Mouse (Mus musculus) embryonic facial prominence, embryonic 14.5 days (tissue): Measurements from ENCODE around the gene Pomt2. TPM values are rescaled to one million over a fixed set of nuclear protein-coding genes. Genes with fewer than 3 reads are reported as not detected.
A peak's percentile ranks its signal among the peaks of the same experiment; 100 is the strongest.

Source experiments
- ATAC-seq: fragments of 200-750 bp; cut with Nextera tagmentation; 2 replicates; pipeline ENCODE4 v1.8.0; 2017; ENCODE audit warnings: low read depth, moderate number of reproducible peaks, moderate TSS enrichment
- DNase-seq: peaks from one replicate; pipeline ENCODE4 v3.0.0-alpha.2; 2015; ENCODE audit warnings: low spot score
- H3K27ac ChIP-seq: fragments of 300-500 bp; sonication (generic); replicated peaks from 2 replicates; pipeline ENCODE4 v1.5.1; 2014; ENCODE audit warnings: low read depth, mild to moderate bottlenecking, low read length, moderate library complexity
- H3K27me3 ChIP-seq: fragments of 300-500 bp; sonication (generic); replicated peaks from 2 replicates; pipeline ENCODE4 v1.6.1; 2014; ENCODE audit warnings: low read length; ENCODE audit not compliant: control insufficient read depth, insufficient read depth
- H3K36me3 ChIP-seq: fragments of 300-500 bp; sonication (generic); 2 replicates; pipeline ENCODE4 v1.6.1; 2014; ENCODE audit warnings: low read length, mixed read lengths; ENCODE audit not compliant: control insufficient read depth, insufficient read depth
- H3K4me1 ChIP-seq: fragments of 300-500 bp; sonication (generic); 2 replicates; pipeline ENCODE4 v1.6.1; 2014; ENCODE audit warnings: antibody characterized with exemption, low read length; ENCODE audit not compliant: control insufficient read depth, insufficient read depth
- H3K4me2 ChIP-seq: fragments of 300-500 bp; sonication (generic); 2 replicates; pipeline ENCODE4 v1.6.1; 2014; ENCODE audit warnings: low read depth, mild to moderate bottlenecking, low read length, moderate library complexity, mixed read lengths
- H3K4me3 ChIP-seq: fragments of 300-500 bp; sonication (generic); 2 replicates; pipeline ENCODE4 v1.5.1; 2014; ENCODE audit warnings: low read depth, mild to moderate bottlenecking, low read length
- H3K9ac ChIP-seq: fragments of 300-500 bp; sonication (generic); 2 replicates; pipeline ENCODE4 v1.6.1; 2014; ENCODE audit warnings: low read depth, mild to moderate bottlenecking, low read length, moderate library complexity, mixed read lengths
- H3K9me3 ChIP-seq: fragments of 300-500 bp; sonication (generic); 2 replicates; pipeline ENCODE4 v1.6.1; 2016; ENCODE audit warnings: low read length; ENCODE audit not compliant: control insufficient read depth
- WGBS: fragments of 180-500 bp; shearing (Covaris S2); extraction: QIAGEN DNeasy Blood & Tissue Kit; methylation state at CpG from one replicate; pipeline ENCODE4 v1.1.7; 2014; 5-methylcytosine and 5-hydroxymethylcytosine counted together
- polyA plus RNA-seq: library from polyadenylated mRNA; unstranded; fragments of >200 nt; fragmentation: Nextera tagmentation; extraction: Ambion mirVana; gene quantifications from 2 replicates; pipeline ENCODE4 v1.2.1, GENCODE M21; 2014

The Pomt2 gene
- polyA plus RNA-seq, 1 experiment from 2014 or later, result 21.3 TPM

DNA sequence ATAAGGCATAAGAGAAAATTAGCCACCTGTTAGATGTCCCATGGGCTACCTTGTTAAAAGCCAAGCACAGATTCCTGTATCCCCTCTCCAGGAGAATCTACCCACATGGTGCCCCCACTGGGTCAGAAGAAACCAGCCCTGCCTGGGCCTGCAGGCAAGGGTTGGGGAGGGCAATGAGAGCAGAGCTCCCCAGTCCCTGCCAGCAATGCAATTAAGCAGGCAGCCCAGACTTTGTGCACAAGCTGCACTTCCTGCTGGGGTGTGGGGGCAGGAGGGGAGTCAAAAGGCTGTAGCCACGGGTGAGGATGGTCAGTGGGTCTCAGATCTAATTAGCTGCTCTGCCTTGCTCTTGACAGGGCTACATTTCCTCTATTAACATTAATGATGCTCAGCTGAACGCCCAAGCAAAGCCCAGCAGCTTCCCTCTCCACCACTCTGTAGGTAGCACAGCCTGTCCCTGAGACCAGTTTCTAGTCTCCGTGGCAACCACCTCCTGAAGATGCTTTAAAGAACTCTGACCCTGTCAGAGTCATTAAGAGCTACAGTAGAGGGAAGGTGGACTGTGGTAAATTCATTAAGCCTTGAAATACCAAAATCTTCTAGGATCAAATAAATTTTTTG lies 40.3 kb downstream of the Pomt2 start:
- H3K36me3 ChIP-seq, result peaks cover 22% of the 10 kb centered on the region; the same call in 1 of the 2 replicates
- no peak overlapping the region for H3K4me2 ChIP-seq
- no peaks in the 10 kb centered on the region for H3K9me3 ChIP-seq
- no peaks in the 10 kb centered on the region for H3K4me1 ChIP-seq
- ATAC-seq (no peak), DNase-seq (no peak)
- no peak overlapping the region for H3K4me3 ChIP-seq
- no peak overlapping the region for H3K27ac ChIP-seq
- no peak overlapping the region for H3K9ac ChIP-seq
- H3K27me3 ChIP-seq, result peaks cover 14% of the 10 kb centered on the region
- 29% methylated on average over 3 of the region's 3 CpGs for WGBS

DNA sequence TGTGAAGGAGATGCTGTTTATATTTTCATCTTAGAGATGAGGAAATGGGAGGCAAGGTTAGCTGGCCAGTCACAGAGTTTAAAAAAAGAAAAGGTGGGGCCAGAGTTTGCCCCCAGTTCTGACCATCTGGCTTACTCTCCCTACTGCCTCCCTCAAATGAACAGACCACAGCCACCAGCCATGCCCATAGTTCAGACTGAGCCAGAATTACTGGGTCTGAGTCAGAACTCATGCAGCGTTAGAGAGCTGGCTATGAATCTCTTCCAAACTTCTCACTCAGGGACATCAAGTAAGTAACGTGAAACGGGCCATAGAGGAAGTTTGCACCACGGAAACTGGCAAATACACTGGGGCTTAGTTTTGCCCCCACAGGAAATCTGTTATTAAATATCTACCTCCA lies 43.0 kb downstream of the Pomt2 start:
- Histone ChIP-seq H3K4me3 (no peak overlapping the region), H3K9ac (no peak overlapping the region), H3K36me3 (peaks cover 4% of the 10 kb centered on the region; the same call in 1 of the 2 replicates), H3K27me3 (peaks cover 31% of the 10 kb centered on the region), H3K4me1 (no peaks in the 10 kb centered on the region), H3K27ac (no peak overlapping the region), H3K4me2 (no peak overlapping the region), H3K9me3 (no peaks in the 10 kb centered on the region)
- no peak for ATAC-seq
- DNase-seq, result no peak
- 84% methylated on average over 4 of the region's 4 CpGs for WGBS

GRCm38 (mm10) chr12:87103471-87103870 lies 44.3 kb downstream of the Pomt2 start:
- WGBS, result 83% methylated on average over 4 of the region's 4 CpGs
- Histone ChIP-seq H3K9ac (no peak overlapping the region), H3K9me3 (no peaks in the 10 kb centered on the region), H3K4me1 (no peaks in the 10 kb centered on the region), H3K4me2 (no peak overlapping the region), H3K27ac (no peak overlapping the region), H3K4me3 (no peak overlapping the region), H3K27me3 (peaks cover 31% of the 10 kb centered on the region), H3K36me3 (no peaks in the 10 kb centered on the region)
- DNase-seq, result no peak
- ATAC-seq, result no peak

DNA sequence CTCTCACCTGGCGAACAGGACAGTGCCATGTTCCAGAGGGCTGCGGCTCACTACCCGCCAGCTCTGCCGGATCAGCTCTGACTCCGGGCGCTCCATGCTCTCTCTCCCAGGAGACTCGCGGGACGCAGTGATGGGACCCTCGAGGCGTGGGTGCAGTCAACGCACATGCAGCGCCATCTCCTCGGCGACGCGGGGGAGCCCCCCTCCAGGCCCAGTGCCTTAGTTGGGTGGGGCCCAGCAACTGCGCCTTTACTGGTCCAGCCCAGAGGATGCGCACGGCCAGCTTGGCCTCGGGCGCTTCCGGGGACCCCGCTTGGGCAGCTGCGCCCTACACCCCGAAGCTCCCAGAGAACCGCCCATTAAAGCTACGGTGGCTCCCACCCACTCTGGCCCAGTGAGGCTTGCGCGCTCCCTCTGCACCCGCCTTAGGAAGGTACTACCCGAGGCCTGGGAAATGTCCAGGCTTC lies 45.6 kb downstream of the Pomt2 start, which contains the start of gene Ngb:
TSS of gene Ngb (minus strand) at position 375 of the 467 bp plus-strand sequence.
- peaks cover 31% of the 10 kb centered on the region for H3K27me3 ChIP-seq
- WGBS, result 2% methylated on average over 23 of the region's 32 CpGs

DNA sequence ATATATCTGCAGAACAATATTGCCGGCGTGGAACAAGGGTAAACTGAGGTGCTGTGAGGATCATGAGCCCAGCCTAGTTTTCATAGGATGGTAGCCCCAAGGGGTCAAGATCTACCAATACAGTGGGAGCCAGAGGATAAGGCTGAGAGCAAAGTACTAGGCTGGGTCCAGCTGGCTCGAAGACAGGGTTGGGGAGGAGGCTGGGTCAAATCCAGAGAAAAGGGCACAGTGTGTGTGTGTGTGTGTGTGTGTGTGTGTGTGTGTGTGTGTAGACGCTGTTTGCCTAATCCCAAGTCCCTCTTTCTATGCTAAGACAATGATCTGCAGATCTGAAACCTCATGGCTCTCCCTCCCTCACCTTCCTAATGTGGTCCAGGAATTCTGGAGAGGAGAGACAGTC lies 47.4 kb downstream of the Pomt2 start:
- peaks cover 31% of the 10 kb centered on the region for H3K27me3 ChIP-seq
- H3K4me3 ChIP-seq, result no peak overlapping the region
- H3K27ac ChIP-seq, result no peak overlapping the region
- ATAC-seq (no peak), DNase-seq (no peak)
- 81% methylated on average over 4 of the region's 4 CpGs for WGBS
- no peaks in the 10 kb centered on the region for H3K36me3 ChIP-seq
- no peak overlapping the region for H3K4me2 ChIP-seq
- no peaks in the 10 kb centered on the region for H3K9me3 ChIP-seq
- no peaks in the 10 kb centered on the region for H3K4me1 ChIP-seq
- no peak overlapping the region for H3K9ac ChIP-seq

More for the DNA sequence above, 45.6 kb downstream of the Pomt2 start, which contains the start of gene Ngb:
- H3K4me1 ChIP-seq, result no peaks in the 10 kb centered on the region
- no peak for DNase-seq
- H3K36me3 ChIP-seq, result no peaks in the 10 kb centered on the region
- H3K27ac ChIP-seq, result no peak within 1 kb of the TSS
- ATAC-seq, result peak; percentile 37; the same call in 1 of the 2 replicates
- no peak within 1 kb of the TSS for H3K9ac ChIP-seq
- H3K4me2 ChIP-seq, result peak within 1 kb of the TSS; percentile 51
- H3K4me3 ChIP-seq, result peak within 1 kb of the TSS; percentile 28
- no peaks in the 10 kb centered on the region for H3K9me3 ChIP-seq

GRCm38 (mm10) chr12:87093671-87094070 lies 54.1 kb downstream of the Pomt2 start:
- 65% methylated on average over 6 of the region's 6 CpGs for WGBS
- Histone ChIP-seq H3K9ac (no peak overlapping the region), H3K4me2 (no peak overlapping the region), H3K4me1 (no peaks in the 10 kb centered on the region), H3K27me3 (no peaks in the 10 kb centered on the region), H3K27ac (no peak overlapping the region), H3K4me3 (no peak overlapping the region), H3K36me3 (no peaks in the 10 kb centered on the region), H3K9me3 (no peaks in the 10 kb centered on the region)
- ATAC-seq (no peak), DNase-seq (no peak)

GRCm38 (mm10) chr12:87093249-87093648 lies 54.5 kb downstream of the Pomt2 start:
- Histone ChIP-seq H3K27ac (no peak overlapping the region), H3K4me1 (no peaks in the 10 kb centered on the region), H3K9ac (no peak overlapping the region), H3K4me3 (no peak overlapping the region), H3K9me3 (no peaks in the 10 kb centered on the region), H3K36me3 (no peaks in the 10 kb centered on the region), H3K4me2 (no peak overlapping the region), H3K27me3 (no peaks in the 10 kb centered on the region)
- 69% methylated on average over 4 of the region's 4 CpGs for WGBS
- no peak for DNase-seq
- no peak for ATAC-seq

DNA sequence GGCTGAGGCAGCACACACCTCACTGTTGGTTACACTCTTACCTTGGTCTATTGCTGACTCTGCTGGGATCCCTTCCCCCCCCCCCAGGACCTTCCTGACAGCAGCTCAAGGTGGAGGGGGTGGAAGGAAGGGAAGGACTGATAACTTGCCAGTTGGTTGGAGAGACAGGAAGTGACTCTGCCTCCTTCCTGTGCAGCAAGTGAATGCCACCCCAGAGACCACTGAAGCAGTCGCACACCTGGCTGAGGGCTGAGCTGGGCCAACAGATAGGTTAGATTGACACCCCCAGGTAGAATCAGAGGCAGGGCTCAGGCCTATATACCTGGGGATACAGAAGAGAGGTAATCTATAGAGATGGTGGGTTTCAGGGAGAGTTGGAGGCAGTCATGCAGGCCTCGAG lies 55.9 kb downstream of the Pomt2 start:
- WGBS, result 78% methylated on average over 2 of the region's 2 CpGs
- Histone ChIP-seq H3K4me3 (no peak overlapping the region), H3K27ac (no peak overlapping the region), H3K9me3 (no peaks in the 10 kb centered on the region), H3K4me1 (no peaks in the 10 kb centered on the region), H3K9ac (no peak overlapping the region), H3K36me3 (no peaks in the 10 kb centered on the region), H3K27me3 (no peaks in the 10 kb centered on the region), H3K4me2 (no peak overlapping the region)
- no peak for DNase-seq
- ATAC-seq, result no peak

DNA sequence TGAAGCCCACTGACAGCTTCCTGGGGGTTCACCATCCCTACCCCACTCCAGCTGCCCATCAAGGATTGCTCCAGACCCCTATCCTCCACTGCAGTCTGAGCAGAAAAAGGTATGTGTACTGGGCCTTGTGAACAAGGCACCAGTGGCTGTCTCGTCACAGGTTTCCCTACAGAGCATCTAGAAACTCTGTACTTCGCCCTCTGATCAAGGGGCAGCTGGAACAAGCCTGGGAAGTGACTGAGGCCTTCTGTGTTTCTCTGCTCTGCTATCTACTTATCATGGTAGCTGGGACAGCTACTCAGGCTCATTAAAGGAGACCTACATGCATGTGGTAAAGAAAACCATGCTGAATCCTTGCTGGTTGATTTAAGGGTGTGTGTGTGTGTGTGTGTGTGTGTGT lies 58.1 kb downstream of the Pomt2 start:
- Histone ChIP-seq H3K9me3 (no peaks in the 10 kb centered on the region), H3K9ac (no peak overlapping the region), H3K4me3 (no peak overlapping the region), H3K4me1 (no peaks in the 10 kb centered on the region), H3K4me2 (no peak overlapping the region), H3K36me3 (no peaks in the 10 kb centered on the region), H3K27ac (no peak overlapping the region), H3K27me3 (no peaks in the 10 kb centered on the region)
- no peak for ATAC-seq
- 88% methylated on average over 2 of the region's 2 CpGs for WGBS
- no peak for DNase-seq
